Mouse (Mus musculus) heart, embryonic 11.5 days (tissue): ENCODE measurements at regions not wholly inside any gene's neighbourhood (a gene's known extent, or its start where the extent isn't known, plus 50 kb on each side); places are given as distances from the start of the nearest gene placed in this dataset.

Experiments
- ATAC-seq: fragments of 200-750 bp; cut with Nextera tagmentation; replicated peaks from 2 replicates; pipeline ENCODE4 v1.8.0; 2017; ENCODE audit warnings: moderate library complexity; ENCODE audit not compliant: insufficient number of reproducible peaks, low FRiP score, low TSS enrichment
- H3K27ac ChIP-seq: fragments of 300-500 bp; sonication (generic); 2 replicates; pipeline ENCODE4 v1.5.1; 2014; ENCODE audit warnings: mild to moderate bottlenecking, low read depth, low read length
- H3K27me3 ChIP-seq: fragments of 300-500 bp; sonication (generic); 2 replicates; pipeline ENCODE4 v1.6.1; 2014; ENCODE audit warnings: mild to moderate bottlenecking, low read length, mixed read lengths; ENCODE audit not compliant: control insufficient read depth, insufficient read depth
- H3K36me3 ChIP-seq: fragments of 300-500 bp; sonication (generic); 2 replicates; pipeline ENCODE4 v1.6.1; 2014; ENCODE audit warnings: mild to moderate bottlenecking, low read length, moderate library complexity, mixed read lengths; ENCODE audit not compliant: control insufficient read depth, insufficient read depth
- H3K4me1 ChIP-seq: fragments of 300-500 bp; sonication (generic); 2 replicates; pipeline ENCODE4 v1.6.1; 2014; ENCODE audit warnings: low read length; ENCODE audit not compliant: control insufficient read depth, insufficient read depth
- H3K4me2 ChIP-seq: fragments of 300-500 bp; sonication (generic); 2 replicates; pipeline ENCODE4 v1.6.1; 2014; ENCODE audit warnings: mild to moderate bottlenecking, moderate library complexity
- H3K4me3 ChIP-seq: fragments of 300-500 bp; sonication (generic); 2 replicates; pipeline ENCODE4 v1.5.1; 2014; ENCODE audit warnings: low read depth, low read length
- H3K9ac ChIP-seq: fragments of 300-500 bp; sonication (generic); 2 replicates; pipeline ENCODE4 v1.6.1; 2014; ENCODE audit warnings: mild to moderate bottlenecking, low read depth, low read length, moderate library complexity
- H3K9me3 ChIP-seq: fragments of 300-500 bp; sonication (generic); replicated peaks from 2 replicates; pipeline ENCODE4 v1.6.1; 2016; ENCODE audit warnings: low read length; ENCODE audit not compliant: control insufficient read depth
- WGBS: fragments of 180-500 bp; shearing (Covaris S2); extraction: QIAGEN DNeasy Blood & Tissue Kit; methylation state at CpG from one replicate; pipeline ENCODE4 v1.1.7; 2014; ENCODE audit not compliant: insufficient replicate concordance; 5-methylcytosine and 5-hydroxymethylcytosine counted together

GRCm38 (mm10) chr14:62220770-62221169 lies 71.6 kb upstream of the Rnaseh2b start:
- 76% methylated on average over 4 of the region's 4 CpGs for WGBS
- Histone ChIP-seq H3K27me3 (no peaks in the 10 kb centered on the region), H3K9ac (no peak overlapping the region), H3K4me1 (no peaks in the 10 kb centered on the region), H3K4me3 (no peak overlapping the region), H3K36me3 (no peaks in the 10 kb centered on the region), H3K9me3 (no peaks in the 10 kb centered on the region), H3K27ac (no peak overlapping the region), H3K4me2 (no peak overlapping the region)
- no peak for ATAC-seq
